Mouse (Mus musculus): ENCODE results near the gene Skap2. TPM values are rescaled to one million over a fixed set of nuclear protein-coding genes. Genes with fewer than 3 reads are reported as not detected.

The Skap2 gene
- total RNA-seq, 2 experiments from 2014 or later: 18.5 to 44.3 TPM

DNA sequence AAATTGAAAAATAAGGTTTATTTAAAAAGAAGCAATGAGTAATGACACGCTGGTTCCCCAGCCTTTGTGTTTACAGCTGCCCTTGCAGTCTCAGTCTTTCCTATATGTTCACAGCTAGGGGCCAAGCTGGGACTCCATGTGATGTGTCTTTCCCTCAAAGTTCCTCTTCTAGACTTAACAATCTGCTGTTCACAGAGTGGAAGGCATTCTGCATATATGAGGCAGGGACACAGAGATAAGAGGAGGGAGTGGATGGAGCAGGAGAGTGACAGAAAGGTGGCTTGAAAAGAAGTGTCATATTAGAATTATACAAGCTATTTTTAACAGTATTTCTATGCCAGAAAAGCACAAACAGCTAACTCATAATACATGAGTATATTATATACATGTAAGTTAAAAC lies 110.8 kb downstream of the Skap2 start:
- no peak for ATAC-seq (replicated peaks; ENCODE audit: low FRiP score, low TSS enrichment, poor library complexity, severe bottlenecking)

DNA sequence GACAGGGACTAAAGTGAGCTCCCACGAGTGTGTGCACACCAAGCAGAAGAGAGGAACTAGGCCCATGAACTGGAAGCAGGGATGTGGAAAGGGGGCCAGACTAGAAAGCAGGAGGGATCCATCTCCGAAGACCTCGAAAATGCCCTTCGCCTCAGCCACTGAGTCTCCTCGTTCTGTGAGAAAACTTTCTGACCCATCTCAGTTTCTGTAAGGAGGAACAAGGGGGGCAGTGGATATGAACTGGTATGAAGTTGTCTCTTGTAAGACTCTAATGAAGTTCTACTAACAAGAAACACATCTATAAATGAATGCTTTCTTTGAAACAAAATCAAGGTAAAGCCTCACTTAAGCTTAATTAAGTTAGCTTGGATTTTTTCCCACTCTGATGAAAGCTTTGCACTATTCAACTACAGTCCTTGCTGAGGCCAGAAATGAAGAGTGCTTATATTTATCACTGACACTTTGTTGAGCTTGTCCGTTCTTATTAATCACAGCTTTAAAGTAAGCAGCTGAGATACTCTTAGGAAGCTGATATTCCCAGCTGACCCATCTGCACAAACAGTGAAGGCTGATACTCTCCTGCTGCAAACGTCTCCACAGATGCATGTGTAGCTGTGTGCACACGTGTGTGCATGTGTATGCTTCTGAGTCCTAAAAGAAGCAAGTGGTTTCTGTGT lies 113.9 kb downstream of the Skap2 start:
- ATAC-seq (replicated peaks; ENCODE audit: low FRiP score, low TSS enrichment, poor library complexity, severe bottlenecking): no peak

DNA sequence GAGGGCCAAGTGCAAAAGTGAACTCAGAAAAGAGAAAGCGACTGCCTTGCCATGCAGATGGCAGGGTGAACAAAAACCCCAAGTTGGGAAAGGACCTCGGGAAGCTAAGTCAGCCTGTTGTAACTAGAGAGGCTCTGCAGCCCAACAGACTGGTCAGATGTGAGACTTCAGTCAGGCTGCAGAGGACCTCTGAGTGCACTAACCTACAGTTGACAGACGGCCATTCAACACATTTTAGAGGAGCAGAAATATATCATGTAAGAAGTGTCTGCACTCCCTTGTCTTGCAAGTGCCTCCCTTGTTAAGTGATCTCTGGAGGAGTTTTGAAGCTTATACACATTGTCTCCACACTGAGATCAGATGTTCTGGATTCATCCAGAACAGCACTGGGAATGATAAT lies 116.6 kb downstream of the Skap2 start:
- ATAC-seq (replicated peaks; ENCODE audit: low FRiP score, low TSS enrichment, poor library complexity, severe bottlenecking): no peak

GRCm38 (mm10) chr6:51894717-51895116 lies 117.6 kb downstream of the Skap2 start:
- no peak for ATAC-seq (replicated peaks; ENCODE audit: low FRiP score, low TSS enrichment, poor library complexity, severe bottlenecking)

DNA sequence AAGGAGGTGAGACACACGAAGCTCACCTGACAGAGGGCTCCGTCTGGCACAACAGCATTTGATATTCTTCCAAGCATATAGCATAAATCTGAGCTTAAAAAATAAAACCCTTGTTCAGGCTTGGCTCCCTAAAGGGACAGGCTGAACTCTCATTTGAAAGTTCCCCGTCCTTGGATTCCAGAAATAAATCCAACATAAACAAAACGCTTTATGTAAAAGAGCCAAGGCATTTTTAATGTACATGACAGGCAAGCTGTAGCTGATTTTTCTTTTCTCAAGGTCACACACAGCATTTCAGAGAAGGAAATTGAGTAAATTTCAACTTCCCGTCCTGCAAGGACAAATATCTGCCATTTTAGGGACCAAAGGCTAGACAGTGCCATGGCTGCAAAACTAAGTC lies 122.0 kb downstream of the Skap2 start:
- no peak for ATAC-seq (replicated peaks; ENCODE audit: low FRiP score, low TSS enrichment, poor library complexity, severe bottlenecking)

- no peak for ATAC-seq (replicated peaks; ENCODE audit: low FRiP score, low TSS enrichment, poor library complexity, severe bottlenecking)
Measured at GRCm38 (mm10) chr6:51889824-51890223, 122.5 kb downstream of the Skap2 start.

GRCm38 (mm10) chr6:51886902-51887431 lies 125.4 kb downstream of the Skap2 start:
- ATAC-seq (replicated peaks; ENCODE audit: low FRiP score, low TSS enrichment, poor library complexity, severe bottlenecking): no peak

- ATAC-seq (replicated peaks; ENCODE audit: low FRiP score, low TSS enrichment, poor library complexity, severe bottlenecking): no peak
Measured at GRCm38 (mm10) chr6:51882880-51883274, 129.5 kb downstream of the Skap2 start.

DNA sequence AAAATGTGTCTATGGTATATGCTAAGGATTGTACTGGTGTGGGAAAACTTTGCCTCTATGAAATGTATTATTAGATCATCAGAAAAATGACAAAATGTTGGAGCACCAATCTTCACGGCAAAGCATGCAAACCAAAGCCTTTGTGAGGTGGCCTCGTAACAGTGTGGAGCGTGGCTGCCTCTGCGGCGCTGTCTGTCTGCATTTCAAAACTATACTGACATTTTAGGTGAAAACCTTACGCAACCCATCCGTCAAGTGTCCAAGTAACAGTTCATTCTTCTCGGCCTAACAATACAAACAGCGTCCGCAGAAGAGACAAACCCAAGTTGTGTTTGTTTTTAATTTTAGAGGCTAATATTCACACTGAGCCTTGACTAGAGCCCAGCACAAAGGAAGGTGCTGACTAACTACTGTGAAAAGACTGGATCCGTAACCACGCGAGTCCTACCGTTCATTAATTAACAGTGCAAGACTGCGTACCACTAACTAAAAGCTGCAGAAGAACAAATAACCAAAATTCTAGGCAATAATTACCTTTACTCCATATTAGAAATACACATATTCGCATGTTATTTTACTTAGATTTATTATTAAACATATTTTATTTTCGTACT lies 130.0 kb downstream of the Skap2 start:
- ATAC-seq (replicated peaks; ENCODE audit: low FRiP score, low TSS enrichment, poor library complexity, severe bottlenecking): no peak

DNA sequence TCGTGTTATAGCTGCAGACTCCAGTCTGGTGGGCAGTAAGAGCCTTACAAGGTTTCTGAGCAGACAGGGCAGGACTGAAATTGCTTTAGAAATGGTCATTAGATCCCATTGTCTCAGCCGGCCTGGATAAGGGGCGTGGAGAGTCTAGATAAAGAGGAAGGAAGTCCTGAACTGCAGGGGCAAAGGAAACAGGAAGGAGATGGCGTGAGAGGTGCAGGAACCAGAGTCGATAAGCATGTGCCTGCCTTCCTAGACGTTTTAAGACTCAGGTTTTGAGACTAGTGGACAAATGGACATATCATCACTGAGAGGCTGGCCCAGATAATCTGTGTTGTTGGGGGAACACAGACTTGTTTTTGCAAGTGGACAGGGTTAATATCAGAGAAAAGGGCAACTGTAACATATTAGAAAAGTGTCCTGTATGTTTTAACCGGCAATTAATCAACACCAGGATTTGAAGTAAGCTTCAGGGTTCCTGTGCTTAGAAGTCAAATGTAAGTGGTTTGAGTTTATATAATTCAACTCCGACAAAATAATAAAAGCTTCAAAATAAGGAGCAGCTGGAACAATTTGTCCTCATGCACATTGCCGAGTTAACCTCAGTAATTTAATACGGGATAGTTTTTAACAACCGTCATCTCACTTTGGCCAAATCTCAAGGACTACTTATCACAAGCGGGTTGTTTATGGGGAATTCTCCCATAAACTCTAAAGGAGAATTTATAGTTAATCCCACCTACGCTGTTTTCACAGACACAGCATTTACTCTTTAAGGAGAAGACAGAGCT lies 131.0 kb downstream of the Skap2 start:
- peak; percentile 69 for ATAC-seq (replicated peaks; ENCODE audit: low FRiP score, low TSS enrichment, poor library complexity, severe bottlenecking)

DNA sequence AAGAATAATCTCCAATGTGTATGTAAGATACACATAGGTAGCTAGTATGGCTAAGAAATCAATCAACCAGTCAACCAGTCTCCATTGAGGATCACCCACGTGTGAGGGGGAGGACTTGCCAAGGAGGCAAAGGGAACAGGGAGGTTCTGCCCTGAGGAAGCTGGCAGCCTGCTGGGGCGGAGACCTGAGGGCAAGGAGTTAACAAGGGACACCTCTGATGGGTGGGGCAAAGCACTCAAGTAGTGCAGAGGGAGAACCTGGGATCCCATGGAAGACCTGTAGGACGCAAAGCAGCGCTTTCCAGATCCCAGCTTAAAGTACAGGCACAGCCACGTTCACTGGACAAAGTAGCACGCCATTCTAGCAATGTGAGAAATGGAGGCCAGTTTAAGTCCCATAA lies 131.6 kb downstream of the Skap2 start:
- peak; percentile 48; the same call in 1 of the 2 replicates for ATAC-seq (replicated peaks; ENCODE audit: low FRiP score, low TSS enrichment, poor library complexity, severe bottlenecking)

DNA sequence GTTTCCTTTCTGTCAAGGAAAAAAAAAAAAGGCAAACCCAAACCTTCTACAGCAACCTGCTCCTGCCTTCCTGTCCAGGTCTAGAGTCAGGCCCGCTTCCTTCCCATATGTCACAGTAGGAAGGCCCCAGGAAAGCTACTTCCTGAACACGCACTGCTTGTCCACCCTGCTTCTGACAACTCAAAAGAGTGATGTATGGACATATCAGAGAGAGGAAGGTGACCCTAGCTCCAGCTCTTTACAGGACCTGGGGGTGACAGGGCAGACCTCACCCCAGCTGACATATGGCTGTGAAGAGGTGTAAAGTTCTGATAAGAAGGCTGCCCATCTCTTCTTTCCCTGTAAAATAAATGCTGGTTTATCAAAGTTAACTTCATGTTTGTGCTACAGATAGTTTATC lies 133.8 kb downstream of the Skap2 start:
- no peak for ATAC-seq (replicated peaks; ENCODE audit: low FRiP score, low TSS enrichment, poor library complexity, severe bottlenecking)

DNA sequence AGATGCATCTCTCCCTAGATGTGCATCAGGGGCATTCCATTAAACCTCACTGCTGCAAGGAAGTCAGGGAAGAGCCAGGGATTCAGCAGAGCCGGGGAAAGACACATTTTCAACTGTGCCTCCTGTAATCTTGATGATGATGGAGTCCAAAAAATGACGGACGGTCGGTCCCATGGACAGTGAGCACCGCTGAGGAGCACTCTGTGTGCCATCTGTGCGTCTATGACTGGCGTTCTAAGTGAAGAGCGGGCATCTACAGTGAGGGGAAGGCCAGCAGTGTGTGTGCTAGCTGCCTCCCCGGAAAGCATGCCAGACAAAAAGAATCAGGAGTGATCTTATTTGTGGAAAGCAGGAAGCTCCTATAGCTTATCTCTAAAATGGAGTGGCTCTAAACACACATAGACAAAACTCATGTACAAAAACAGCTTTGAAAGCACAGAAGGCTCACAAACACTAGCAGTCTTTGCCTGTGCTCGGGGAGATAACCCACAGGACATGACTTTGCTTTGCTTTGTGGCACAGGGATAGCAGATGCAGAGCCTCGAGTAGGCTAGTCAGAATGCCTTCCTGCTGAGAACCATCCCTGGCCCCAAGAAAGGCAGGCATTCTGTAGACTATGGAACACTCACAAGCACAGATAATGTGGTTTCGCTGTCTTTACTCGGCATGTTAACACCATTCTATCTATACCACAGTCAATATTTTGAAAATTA lies 135.4 kb downstream of the Skap2 start:
- ATAC-seq (replicated peaks; ENCODE audit: low FRiP score, low TSS enrichment, poor library complexity, severe bottlenecking): peak; percentile 60

GRCm38 (mm10) chr6:51875884-51876626 lies 136.3 kb downstream of the Skap2 start:
- 0 out of 2 replicates have a peak, but pooled peaks have one; percentile 63 for ATAC-seq (replicated peaks; ENCODE audit: low FRiP score, low TSS enrichment, poor library complexity, severe bottlenecking)

- ATAC-seq (replicated peaks; ENCODE audit: low FRiP score, low TSS enrichment, poor library complexity, severe bottlenecking): no peak
Measured at GRCm38 (mm10) chr6:51874035-51874434, 138.3 kb downstream of the Skap2 start.

GRCm38 (mm10) chr6:51871135-51871534 lies 141.2 kb downstream of the Skap2 start:
- ATAC-seq (replicated peaks; ENCODE audit: low FRiP score, low TSS enrichment, poor library complexity, severe bottlenecking): peak; percentile 65

DNA sequence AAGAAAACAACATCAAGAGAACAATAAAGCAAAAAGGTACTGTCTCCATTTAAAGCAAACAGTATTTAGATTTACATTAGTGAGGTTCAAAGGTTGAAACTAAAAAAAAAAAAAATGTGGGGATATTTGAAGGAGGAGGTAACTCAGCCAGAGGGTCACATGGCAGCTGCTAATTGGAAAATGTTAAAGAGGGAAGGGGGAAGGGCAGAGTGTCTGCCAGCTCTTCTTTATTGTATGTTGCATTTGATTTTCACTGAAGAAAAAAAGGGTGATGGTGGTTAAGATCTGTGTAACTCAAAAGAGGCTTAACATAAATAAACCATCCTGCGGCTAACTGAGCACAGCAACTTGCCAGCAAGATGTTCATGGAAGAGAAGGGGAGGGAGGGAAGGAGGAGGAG lies 142.1 kb downstream of the Skap2 start:
- ATAC-seq (replicated peaks; ENCODE audit: low FRiP score, low TSS enrichment, poor library complexity, severe bottlenecking): no peak

GRCm38 (mm10) chr6:51866596-51866995 lies 145.8 kb downstream of the Skap2 start:
- no peak for ATAC-seq (replicated peaks; ENCODE audit: low FRiP score, low TSS enrichment, poor library complexity, severe bottlenecking)

GRCm38 (mm10) chr6:51863508-51863907 lies 148.8 kb downstream of the Skap2 start:
- ATAC-seq (replicated peaks; ENCODE audit: low FRiP score, low TSS enrichment, poor library complexity, severe bottlenecking): no peak

Data from megakaryocyte-erythroid progenitor cell, adult 5-6 weeks (primary cell).